Mouse (Mus musculus) heart, adult 9 months (tissue): ENCODE measurements around the gene Dnase2a.

Experiments used
- DNase-seq, 2 experiments: peaks; one replicate each; pipeline ENCODE4 v3.0.0; 2022; ENCODE audit warnings: low spot score in 2 of 2

Gene Dnase2a

DNA sequence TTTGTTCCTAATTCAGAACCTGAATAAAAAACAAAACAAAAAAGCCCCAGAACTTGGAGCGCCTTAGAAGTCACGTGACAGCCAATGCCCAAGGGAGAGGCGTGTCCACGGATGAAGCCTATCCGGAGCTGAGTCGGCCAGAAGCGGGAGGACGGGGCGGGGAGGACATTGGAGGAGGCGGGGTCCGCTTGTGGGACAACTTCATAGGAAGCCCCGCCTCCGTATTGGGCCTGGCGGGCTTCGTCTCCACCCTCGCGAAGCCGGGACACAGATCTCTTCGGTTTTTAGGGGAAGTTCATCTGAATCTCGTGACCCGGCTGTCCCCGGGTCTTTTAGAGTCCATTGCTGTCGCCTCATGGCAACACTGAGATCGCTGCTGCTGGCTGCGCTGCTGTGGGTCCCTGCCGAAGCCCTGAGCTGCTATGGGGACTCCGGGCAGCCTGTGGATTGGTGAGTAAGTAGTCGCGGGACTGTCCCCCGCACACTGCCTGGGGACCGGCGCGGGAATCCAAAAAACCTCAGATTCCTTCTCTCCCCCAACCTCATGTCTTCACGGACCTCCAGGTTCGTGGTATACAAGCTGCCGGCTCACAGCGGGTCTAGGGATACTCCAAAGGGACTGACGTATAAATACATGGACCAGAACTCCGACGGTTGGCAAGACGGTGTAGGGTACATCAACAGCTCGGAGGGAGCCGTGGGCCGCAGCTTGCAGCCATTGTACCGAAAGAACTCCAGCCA, at the start of gene Dnase2a:
Dnase2a (plus strand) TSS at position 140 of the 741 bp plus-strand sequence.
- DNase-seq: peak; percentile 98

DNA sequence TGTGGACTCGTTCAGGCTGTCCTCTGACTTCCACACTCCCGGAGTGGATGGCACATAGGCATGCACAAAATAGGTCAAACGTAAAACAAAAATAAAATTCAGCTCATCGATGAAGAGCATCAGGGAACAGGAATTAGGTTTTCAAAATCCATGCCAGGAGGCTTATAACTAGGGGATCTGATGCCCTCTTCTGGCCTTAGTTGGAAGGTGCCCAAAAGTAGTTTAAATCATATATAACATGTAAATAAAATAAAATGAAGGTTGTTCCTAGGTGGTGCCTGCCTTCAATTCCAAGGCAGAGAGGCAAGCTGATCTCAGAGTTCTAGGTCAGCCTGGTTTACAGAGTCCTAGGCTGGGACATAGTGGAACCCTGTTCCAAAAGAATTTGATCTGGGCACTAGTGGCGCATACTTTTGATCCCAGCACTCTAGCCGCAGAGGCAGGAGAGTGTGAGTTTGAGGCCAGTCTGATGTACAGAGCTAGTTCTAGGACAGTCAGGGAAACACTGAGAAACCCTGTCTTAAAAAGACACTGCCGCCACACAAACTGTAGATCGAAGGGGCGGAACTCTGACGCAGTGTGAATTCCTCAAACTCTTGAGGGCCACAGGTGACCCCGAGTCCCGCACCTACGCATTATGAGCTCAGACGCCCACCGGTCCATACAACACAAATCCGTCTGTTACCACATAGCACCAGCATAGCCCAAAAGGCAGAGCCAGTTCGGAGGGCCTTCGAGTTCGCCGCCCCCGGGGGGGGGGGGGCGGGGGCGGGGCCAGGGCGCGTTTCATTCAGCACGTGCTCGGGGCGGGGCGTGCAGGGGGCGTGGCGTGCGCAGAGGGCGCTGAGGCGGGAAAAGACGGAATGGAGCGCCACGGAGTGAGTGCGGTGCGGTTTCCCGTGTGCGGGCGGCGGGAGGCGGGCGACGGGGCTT, 36.7 kb upstream of the Dnase2a start, which contains the start of gene Syce2:
Syce2 (plus strand) TSS at position 736 of the 933 bp plus-strand sequence.
- peak in 1 of 2 experiments; percentile 61 for DNase-seq

DNA sequence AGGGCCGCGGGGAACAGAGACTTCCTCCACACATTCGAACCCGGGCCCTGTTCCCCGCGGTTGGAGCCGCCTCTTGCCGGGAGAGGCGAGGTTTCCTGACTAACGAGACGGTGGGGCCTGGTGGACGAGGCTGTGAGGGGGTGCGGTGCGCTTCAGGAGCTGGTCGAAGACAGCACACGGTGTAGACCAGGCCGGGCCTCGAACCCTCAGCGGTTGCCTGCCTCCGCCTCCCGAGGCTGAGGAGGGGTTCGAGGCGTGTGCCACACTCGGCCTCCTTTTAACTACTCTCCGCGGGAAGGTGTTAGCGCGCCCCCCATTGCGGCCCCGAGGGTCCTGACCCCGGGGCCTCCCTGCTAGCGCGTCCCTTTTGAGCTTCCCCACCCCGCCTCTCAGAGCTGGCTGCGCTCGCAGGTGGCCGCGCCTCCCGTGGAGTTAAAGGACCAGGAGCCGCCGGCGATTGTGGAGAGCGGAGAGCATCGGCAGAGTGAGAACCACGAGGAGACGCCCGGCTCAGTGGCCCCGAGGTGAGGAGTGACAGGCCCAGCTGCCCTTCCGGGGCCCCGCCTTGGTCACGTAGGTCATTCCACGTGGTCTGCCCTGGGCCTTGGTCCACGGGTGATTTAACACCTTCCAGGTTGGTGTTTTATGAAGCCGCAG, 35.9 kb upstream of the Dnase2a start:
- DNase-seq: no peak

DNA sequence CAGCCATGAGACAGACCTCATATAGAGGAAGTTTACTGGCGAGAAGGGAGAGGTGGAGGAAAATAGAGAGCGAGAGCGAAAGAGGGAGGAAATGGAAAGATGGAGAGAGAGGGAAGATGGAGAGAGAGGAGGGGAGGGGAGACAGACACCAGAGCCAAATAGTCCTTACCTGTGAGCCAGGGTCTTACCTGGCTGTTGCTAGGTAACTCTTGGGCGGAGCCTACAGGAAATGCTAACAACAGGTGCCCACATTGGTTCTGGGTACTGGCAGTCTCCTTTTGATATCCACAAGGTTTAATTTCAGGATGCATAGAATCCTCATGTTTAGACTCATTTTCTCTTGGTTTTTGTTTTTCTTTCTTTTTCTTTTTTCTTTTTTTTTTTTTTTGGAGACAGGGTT, 35.3 kb upstream of the Dnase2a start:
- DNase-seq: no peak

DNA sequence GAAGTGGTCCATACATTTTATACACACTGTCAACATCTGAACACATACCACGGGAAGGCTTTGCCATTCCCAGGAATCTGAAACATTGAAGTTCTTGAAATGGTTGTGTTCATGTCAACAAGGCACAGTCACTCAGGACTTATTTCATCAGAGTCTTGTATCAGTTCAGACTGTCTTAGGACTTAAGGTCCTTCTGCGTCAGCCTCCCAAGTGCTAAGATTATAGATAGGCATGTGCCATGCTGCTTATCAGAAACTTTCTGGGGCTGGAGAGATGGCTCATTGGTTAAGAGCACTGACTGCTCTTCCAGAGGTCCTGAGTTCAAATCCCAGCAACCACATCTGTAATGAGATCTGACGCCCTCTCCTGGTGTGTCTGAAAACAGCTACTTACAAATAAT, 34.0 kb upstream of the Dnase2a start:
- DNase-seq: no peak

DNA sequence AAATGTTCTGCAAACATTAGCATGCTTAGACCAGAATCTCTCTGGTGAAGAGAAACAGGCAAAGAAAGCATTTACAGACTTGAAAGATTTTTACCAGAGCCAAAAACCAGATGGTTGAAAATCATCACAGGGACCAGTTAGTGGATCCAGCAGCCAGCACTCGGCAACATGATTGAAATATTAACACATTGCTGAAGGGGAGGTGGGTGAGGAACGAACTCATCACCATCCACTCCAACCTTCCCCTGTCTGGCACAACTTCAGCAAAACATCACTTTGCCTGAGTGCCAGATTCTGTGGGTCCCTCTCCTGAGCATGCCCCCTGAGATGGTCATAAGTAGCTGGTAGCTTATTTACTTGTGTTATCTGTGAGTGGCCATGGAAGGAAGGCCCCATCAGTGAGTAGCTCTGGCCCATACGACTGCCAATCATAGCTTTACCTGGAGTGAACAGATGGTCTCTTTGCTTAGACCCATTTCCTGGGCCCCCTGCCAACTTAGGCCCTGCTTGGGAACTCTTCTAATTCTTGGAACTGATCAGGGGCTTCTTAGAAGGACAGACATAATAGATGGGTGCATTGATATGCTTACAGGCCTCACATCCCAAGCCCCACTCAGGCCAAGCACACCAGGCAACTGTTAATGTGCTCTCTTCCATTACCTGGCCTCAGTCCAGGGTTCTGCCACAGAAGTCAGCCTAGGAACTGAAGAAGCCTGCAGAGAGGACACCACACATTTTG, 30.9 kb upstream of the Dnase2a start:
- no peak for DNase-seq

DNA sequence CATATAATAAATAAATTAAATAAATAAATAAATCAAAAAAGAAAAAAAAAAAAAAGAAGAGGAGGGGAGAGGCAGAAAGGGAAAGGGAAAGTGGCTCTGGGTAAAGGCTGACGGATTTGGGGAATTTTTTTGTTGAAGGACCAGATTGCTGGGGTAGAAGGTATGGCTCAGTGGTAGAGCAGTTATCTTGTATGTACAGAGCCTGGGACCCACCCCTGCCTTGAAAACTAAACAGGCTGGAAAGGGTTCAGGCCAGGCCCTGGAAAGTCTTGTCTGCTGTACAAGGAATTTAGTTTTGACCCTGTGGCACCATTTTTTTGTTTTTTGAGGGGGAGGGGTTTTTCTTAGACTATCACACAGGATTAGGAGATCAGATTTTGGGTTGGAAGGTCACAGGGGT, 29.4 kb upstream of the Dnase2a start:
- no peak for DNase-seq

DNA sequence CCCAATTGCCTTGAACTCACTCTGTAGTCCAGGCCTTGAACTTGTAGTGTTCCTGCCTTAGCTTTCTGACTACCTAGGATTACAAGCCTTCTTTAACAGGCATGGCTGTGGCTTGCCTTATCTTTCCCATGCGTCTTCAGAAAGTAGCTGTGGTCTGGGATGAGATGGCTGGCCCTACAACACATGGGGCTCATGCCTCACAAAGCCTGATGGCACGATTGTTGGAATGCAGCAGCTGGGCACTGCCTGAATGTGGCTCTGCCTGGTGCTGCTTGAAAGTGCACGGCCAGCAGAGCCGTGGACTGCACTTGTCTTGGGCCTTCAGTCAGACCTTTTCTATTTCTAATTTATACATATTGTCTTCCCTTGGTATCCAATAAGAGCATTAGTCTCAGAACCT, 23.6 kb upstream of the Dnase2a start:
- DNase-seq: no peak

DNA sequence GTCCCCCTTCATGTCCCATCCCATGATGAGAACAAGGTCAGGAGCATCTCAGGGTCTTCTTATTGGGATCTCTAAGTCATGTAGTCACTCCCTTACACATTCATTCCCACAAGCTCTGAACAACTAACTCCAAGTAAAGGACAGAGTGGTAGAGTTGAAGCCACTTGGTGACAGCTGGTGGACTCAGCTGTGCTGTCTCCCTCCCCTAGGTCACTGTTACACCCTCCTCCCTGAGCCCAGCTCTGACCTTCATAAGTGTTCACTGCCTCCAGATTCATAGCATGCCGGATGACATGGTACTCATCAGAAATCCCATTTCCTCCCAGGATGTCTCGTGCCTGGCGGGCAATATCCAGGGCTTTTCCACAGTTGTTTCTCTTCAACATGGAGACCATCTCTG, 20.1 kb upstream of the Dnase2a start:
- no peak for DNase-seq

DNA sequence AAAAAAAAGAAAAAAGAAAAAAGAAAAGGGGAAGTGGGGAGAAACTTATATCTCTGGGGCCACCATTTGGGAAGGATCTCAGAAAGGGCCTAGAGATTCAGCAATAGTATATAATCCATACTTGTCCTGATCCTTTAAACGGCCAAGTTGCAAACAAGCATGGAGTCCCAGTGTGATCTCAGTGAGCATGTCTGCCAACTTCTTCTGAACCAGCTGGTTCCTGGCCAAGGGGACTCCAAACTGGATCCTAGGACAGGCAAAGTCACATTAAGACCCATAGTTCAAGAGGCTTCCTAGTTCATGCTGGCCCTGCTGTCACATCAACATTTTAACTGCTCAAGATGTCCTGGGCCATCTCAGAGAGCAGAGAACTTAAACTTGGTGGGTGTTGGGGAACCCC, 19.2 kb upstream of the Dnase2a start:
- no peak for DNase-seq

DNA sequence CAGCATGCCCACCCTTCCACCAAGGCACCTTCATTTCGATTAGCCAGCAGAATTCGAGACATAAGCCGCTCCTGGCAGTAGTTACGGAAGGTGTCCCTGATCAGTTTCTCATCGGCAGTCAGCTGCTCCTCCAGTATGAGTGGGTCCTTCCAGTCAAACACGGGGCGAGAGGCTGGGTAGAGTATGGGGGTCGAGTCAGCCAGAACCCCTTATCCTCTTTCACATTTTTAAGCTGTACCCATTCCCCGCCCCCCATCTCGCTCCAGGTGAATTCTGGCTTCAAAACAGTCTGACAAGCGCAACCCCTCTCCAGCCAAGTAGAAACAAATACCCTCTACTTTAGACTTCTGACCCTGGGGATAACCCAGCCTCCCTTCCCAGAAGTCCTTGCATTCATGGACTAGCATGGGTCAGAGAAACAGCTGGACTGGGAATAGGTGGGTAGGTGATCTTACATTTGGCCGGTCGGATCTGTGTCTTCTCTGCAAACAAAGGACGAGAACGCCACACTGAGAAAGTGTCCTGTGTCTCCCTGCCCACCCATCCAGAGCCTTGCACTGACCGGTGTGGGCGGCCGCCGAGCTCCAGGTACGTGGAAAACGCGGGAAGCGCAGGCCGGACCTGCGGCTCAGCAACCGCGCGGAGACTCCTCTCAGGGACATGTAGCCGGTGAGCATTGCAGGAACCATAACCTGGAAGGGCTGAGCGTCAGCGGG, 15.2 kb upstream of the Dnase2a start:
- DNase-seq: no peak

DNA sequence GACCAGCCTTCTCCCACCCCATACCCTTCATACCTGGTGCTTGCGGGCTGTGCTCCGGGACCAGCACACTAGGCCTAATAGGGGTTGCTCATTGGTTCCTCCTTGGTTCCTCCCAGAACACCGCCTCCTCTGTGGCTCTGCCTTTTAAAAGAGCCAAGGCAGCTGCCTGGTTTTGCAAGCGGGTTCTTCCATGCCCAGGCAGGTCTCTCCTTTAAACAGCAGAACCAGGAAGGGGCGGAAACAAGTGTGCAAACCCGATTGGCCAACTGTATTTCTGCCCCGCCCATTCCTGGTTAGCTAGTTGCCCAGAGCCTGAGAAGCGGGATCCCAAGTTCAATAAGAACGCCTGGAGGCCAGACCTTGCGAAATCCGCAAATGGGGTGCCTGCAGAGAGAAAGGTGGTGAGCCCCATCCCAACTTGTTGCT, 14.6 kb upstream of the Dnase2a start, which contains the start of gene Gcdh:
Gcdh (minus strand) TSS at position 213 of the 426 bp plus-strand sequence.
- DNase-seq: peak; percentile 97 to 98

DNA sequence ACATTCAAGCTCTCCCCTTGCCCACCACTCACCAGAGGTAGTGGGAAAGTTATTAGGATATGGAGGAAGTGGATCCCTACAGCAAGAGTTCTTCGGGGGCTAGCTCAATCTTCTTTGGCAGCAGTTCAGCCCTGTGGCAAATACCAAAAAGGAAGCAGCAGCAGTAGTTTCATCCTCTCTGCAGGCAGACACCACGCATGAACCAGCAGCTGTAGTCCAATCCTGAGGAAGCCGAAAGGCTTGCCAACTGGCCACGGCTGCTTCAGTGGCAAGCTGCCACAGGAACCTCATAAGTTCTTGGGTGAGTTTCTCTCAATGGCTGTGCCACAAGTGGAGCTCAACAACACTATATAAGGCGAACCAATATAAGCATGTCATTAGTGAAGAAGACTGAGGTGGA, 12.4 kb upstream of the Dnase2a start:
- no peak for DNase-seq

DNA sequence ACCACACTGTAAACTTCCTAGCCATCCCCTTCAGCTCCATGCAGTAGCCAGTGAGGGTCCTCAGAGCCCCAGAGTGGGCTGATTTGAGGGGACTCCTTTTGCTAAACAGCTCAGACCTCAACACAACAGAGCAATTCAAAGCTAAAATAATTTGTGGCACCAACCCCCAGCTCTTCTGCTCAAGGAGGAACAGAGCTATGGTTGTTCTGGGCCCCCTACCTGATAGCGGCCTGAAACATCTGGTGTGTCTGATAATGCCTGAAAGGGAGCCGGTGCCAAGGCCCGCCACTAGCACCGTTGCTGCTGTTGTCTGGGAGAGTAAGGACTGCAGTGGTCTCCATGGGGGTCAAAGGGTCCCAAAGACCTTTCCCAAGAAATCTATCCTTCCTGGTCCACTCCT, 7.3 kb upstream of the Dnase2a start:
- DNase-seq: no peak

DNA sequence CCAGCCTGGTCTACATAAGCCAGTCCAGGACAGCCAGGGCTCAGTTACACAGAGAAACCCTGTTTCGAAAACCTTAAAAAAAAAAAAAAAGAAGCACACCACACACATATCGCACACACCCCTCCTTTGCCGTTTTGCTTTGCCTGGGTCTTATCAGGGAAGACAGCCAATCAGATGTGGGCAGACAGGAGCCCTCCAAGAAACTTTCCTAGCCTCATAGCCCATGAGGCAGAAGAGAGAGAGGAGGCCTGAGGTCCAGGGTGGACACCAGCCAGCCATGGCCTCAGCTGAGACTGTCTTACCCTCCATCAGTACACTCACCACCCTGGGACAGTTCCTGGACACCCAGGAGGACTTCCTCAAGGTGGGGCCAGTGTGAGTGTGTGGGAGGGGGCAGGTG, 6.6 kb upstream of the Dnase2a start, which contains the start of gene Klf1:
Klf1 (plus strand) TSS at position 177 of the 400 bp plus-strand sequence.
- DNase-seq: no peak

DNA sequence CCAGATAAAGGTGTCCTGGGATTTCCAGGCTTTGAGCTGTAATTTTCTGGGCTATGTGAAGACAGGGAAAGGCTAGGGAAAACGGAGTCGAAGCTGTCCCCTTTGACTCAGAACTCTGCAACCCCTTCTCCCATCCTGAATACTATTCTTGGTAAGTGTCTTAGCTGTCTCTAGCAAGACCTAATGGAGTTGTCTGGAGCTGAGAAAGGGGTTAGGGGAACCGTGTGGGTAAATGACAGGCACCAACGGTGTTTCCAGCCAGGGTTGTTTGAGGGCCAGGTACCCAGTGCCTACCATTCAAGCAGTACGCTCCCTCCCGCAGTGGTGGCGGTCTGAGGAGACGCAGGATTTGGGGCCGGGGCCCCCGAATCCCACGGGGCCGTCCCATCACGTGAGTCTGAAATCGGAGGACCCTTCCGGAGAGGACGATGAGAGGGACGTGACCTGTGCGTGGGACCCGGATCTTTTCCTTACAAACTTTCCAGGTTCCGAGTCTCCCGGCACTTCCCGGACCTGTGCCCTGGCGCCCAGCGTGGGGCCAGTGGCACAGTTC, 5.9 kb upstream of the Dnase2a start:
- DNase-seq: no peak

DNA sequence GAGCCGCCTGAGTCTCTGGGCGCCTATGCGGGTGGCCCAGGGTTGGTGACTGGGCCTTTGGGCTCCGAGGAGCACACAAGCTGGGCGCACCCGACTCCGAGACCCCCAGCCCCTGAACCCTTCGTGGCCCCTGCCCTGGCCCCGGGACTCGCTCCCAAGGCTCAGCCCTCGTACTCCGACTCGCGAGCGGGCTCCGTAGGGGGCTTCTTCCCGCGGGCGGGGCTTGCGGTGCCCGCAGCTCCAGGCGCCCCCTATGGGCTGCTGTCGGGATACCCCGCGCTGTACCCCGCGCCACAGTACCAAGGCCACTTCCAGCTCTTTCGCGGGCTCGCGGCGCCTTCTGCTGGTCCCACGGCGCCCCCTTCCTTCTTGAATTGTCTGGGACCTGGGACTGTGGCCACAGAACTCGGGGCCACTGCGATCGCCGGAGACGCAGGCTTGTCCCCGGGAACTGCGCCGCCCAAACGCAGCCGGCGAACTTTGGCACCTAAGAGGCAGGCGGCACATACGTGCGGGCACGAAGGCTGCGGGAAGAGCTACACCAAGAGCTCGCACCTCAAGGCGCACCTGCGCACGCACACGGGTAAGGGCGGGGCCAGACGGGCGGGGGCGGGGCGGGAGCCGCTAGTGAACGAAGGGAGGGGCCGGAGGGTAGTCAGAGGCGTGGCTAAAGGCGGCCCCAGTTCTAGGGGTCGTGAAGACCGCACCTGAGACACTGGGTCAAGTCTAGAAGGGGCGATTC, 5.3 kb upstream of the Dnase2a start:
- DNase-seq: peak; percentile 87 to 93

DNA sequence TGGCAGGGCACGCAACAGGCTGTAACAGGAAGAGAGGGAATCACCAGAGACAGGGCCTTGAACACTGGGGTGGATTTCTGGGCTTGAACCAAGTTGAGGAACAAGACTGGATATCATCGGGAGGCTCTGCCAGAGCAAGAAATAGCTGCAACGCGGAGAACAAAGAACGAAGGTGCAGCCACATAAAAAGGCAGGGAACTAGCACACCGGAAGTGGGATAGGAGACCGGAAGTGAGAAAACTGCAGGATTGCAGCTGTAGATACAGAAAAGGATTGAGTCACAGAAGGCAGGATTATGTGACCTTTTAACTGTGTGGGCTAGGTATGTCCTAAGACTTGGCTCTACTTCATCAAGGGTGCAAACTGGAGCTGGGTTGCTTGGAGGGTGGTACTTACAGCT, 4.0 kb upstream of the Dnase2a start:
- no peak for DNase-seq

DNA sequence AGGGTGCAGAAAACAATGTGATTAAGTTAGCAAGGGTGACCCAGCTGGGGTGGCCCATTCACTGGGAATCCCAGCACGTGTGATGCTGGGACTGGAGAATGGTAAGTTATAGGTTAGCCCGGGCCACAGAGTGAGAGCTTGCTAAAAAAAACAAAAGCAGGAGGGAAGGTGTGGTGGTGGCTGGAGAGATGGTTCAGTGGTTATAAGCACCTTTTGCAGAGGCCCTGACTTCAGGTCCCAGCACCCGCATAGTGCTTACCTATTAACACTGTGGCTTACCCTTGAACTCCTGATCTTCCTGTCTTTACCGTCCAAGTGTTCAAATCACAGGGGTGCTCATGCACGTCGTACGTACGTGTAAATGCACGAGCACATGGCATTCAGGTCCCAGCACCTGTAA, 1.3 kb upstream of the Dnase2a start:
- DNase-seq: no peak

DNA sequence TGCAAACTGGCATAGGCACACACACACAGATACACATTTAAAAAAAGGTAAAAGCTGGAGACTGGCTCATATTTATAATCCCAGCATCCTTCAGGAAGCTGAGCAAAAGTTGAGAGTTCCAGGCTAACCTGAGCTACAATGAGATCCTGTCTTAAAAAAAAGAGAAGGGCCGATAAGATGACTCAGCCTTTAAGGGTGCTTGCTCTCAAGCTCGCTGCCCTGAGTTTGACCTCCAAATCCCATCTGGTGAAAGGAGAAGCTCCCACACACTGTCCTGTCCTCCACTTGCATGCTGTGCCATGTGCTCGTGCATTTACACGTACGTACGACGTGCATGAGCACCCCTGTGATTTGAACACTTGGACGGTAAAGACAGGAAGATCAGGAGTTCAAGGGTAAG, 867 bp upstream of the Dnase2a start:
- DNase-seq: no peak
